Mouse (Mus musculus): ENCODE measurements at regions not wholly inside any gene's neighbourhood (a gene's known extent, or its start where the extent isn't known, plus 50 kb on each side); places are given as distances from the start of the nearest gene placed in this dataset.

GRCm38 (mm10) chr14:89142994-89143686 lies 671.9 kb upstream of the Pcdh20 start:
- Histone ChIP-seq H3K36me3 (ENCODE audit: control insufficient read depth, insufficient read depth, low read length, poor library complexity, severe bottlenecking) (no peaks in the 10 kb centered on the region), H3K4me1 (ENCODE audit: control insufficient read depth in 2 of 2, insufficient read depth in 2 of 2, low read length in 2 of 2, poor library complexity in 1 of 2) (no peaks in the 10 kb centered on the region), H3K9me3 (ENCODE audit: control insufficient read depth, insufficient read depth, low read depth, low read length) (no peaks in the 10 kb centered on the region), H3K27ac (ENCODE audit: insufficient read depth, low read depth, low read length, poor library complexity, severe bottlenecking) (no peak overlapping the region), H3K4me3 (ENCODE audit: insufficient read depth in 1 of 2, low read depth in 1 of 2, low read length in 2 of 2, poor library complexity in 1 of 2, severe bottlenecking in 1 of 2) (no peak overlapping the region), H3K9ac (ENCODE audit: insufficient read depth, low read depth, low read length, poor library complexity, severe bottlenecking) (no peak overlapping the region)
- DNase-seq (ENCODE audit: low read depth, low spot score): no peak
- TF ChIP-seq ZC3H11A (IDR thresholded peaks at IDR 0.05; ENCODE audit: borderline replicate concordance, low read depth, low read length) (no peak), MAFK (IDR thresholded peaks at IDR 0.05; ENCODE audit: insufficient read depth, low read depth, low read length) (no peak), HCFC1 (IDR thresholded peaks at IDR 0.05; ENCODE audit: borderline replicate concordance, insufficient read depth, low read length) (no peak)
- in situ Hi-C loops (cut with MboI; ENCODE audit: low sequenced_read_pairs in 2 of 2, unreplicated experiment in 2 of 2): no loop called here

- no peak overlapping the region for H3K27ac ChIP-seq (ENCODE audit: insufficient read depth, low read depth, low read length, poor library complexity, severe bottlenecking)
- in situ Hi-C loops (cut with MboI; ENCODE audit: low sequenced_read_pairs in 2 of 2, unreplicated experiment in 2 of 2): no loop called here
- H3K4me1 ChIP-seq (ENCODE audit: control insufficient read depth in 2 of 2, insufficient read depth in 2 of 2, low read length in 2 of 2, poor library complexity in 1 of 2): no peaks in the 10 kb centered on the region
- TF ChIP-seq ZC3H11A (IDR thresholded peaks at IDR 0.05; ENCODE audit: borderline replicate concordance, low read depth, low read length): no peak
- TF ChIP-seq HCFC1 (IDR thresholded peaks at IDR 0.05; ENCODE audit: borderline replicate concordance, insufficient read depth, low read length): no peak
- TF ChIP-seq ZNF384 (IDR thresholded peaks at IDR 0.05; ENCODE audit: low read depth, low read length): no peak
- TF ChIP-seq MAFK (IDR thresholded peaks at IDR 0.05; ENCODE audit: insufficient read depth, low read depth, low read length): no peak
- no peak for TF ChIP-seq CHD2 (IDR thresholded peaks at IDR 0.05; ENCODE audit: low read depth, low read length)
- H3K4me3 ChIP-seq (ENCODE audit: insufficient read depth in 1 of 2, low read depth in 1 of 2, low read length in 2 of 2, poor library complexity in 1 of 2, severe bottlenecking in 1 of 2): no peak overlapping the region
- no peak overlapping the region for H3K9ac ChIP-seq (ENCODE audit: insufficient read depth, low read depth, low read length, poor library complexity, severe bottlenecking)
- no peak for DNase-seq (ENCODE audit: low read depth, low spot score)
- H3K36me3 ChIP-seq (ENCODE audit: control insufficient read depth, insufficient read depth, low read length, poor library complexity, severe bottlenecking): no peaks in the 10 kb centered on the region
- no peaks in the 10 kb centered on the region for H3K9me3 ChIP-seq (ENCODE audit: control insufficient read depth, insufficient read depth, low read depth, low read length)
These were observed 628.1 kb upstream of the Pcdh20 start for GRCm38 (mm10) chr14:89099296-89099695.

- Histone ChIP-seq H3K9me3 (ENCODE audit: control insufficient read depth, insufficient read depth, low read depth, low read length) (no peaks in the 10 kb centered on the region), H3K27ac (ENCODE audit: insufficient read depth, low read depth, low read length, poor library complexity, severe bottlenecking) (no peak overlapping the region), H3K4me3 (ENCODE audit: insufficient read depth in 1 of 2, low read depth in 1 of 2, low read length in 2 of 2, poor library complexity in 1 of 2, severe bottlenecking in 1 of 2) (no peak overlapping the region), H3K36me3 (ENCODE audit: control insufficient read depth, insufficient read depth, low read length, poor library complexity, severe bottlenecking) (no peaks in the 10 kb centered on the region), H3K9ac (ENCODE audit: insufficient read depth, low read depth, low read length, poor library complexity, severe bottlenecking) (no peak overlapping the region), H3K4me1 (ENCODE audit: control insufficient read depth in 2 of 2, insufficient read depth in 2 of 2, low read length in 2 of 2, poor library complexity in 1 of 2) (no peaks in the 10 kb centered on the region)
- in situ Hi-C loops (cut with MboI; ENCODE audit: low sequenced_read_pairs in 2 of 2, unreplicated experiment in 2 of 2): no loop called here
- TF ChIP-seq MAFK (IDR thresholded peaks at IDR 0.05; ENCODE audit: insufficient read depth, low read depth, low read length) (no peak), ZNF384 (IDR thresholded peaks at IDR 0.05; ENCODE audit: low read depth, low read length) (no peak), CHD2 (IDR thresholded peaks at IDR 0.05; ENCODE audit: low read depth, low read length) (no peak), ZC3H11A (IDR thresholded peaks at IDR 0.05; ENCODE audit: borderline replicate concordance, low read depth, low read length) (no peak), HCFC1 (IDR thresholded peaks at IDR 0.05; ENCODE audit: borderline replicate concordance, insufficient read depth, low read length) (no peak)
- no peak for DNase-seq (ENCODE audit: low read depth, low spot score)
These were observed 618.5 kb upstream of the Pcdh20 start for GRCm38 (mm10) chr14:89089661-89090060.

DNA sequence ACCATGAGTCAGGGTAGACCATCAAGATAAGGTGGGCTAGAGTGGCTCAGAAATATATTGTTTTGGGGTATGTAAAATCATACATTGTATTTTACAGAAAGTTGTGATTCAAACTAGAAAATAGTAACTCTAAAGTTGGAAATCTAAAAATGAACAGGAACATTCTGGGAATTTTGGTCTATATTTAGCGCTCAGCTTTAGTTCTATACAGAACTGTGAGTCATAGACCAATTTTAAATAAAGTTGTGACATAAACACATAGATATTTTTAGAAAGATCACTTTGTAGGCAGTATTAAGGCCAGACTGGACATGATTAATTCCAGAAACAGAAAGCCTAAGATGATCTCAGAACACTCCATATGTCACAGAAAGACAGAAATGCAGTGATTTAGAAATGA lies 604.8 kb upstream of the Pcdh20 start:
- Histone ChIP-seq H3K9ac (ENCODE audit: insufficient read depth, low read depth, low read length, poor library complexity, severe bottlenecking) (no peak overlapping the region), H3K4me1 (ENCODE audit: control insufficient read depth in 2 of 2, insufficient read depth in 2 of 2, low read length in 2 of 2, poor library complexity in 1 of 2) (no peaks in the 10 kb centered on the region), H3K9me3 (ENCODE audit: control insufficient read depth, insufficient read depth, low read depth, low read length) (no peaks in the 10 kb centered on the region), H3K36me3 (ENCODE audit: control insufficient read depth, insufficient read depth, low read length, poor library complexity, severe bottlenecking) (no peaks in the 10 kb centered on the region), H3K4me3 (ENCODE audit: insufficient read depth in 1 of 2, low read depth in 1 of 2, low read length in 2 of 2, poor library complexity in 1 of 2, severe bottlenecking in 1 of 2) (no peak overlapping the region), H3K27ac (ENCODE audit: insufficient read depth, low read depth, low read length, poor library complexity, severe bottlenecking) (no peak overlapping the region)
- in situ Hi-C loops (cut with MboI; ENCODE audit: low sequenced_read_pairs in 2 of 2, unreplicated experiment in 2 of 2): no loop called here
- no peak for TF ChIP-seq CHD2 (IDR thresholded peaks at IDR 0.05; ENCODE audit: low read depth, low read length)
- no peak for TF ChIP-seq MAFK (IDR thresholded peaks at IDR 0.05; ENCODE audit: insufficient read depth, low read depth, low read length)
- no peak for TF ChIP-seq ZC3H11A (IDR thresholded peaks at IDR 0.05; ENCODE audit: borderline replicate concordance, low read depth, low read length)
- no peak for TF ChIP-seq HCFC1 (IDR thresholded peaks at IDR 0.05; ENCODE audit: borderline replicate concordance, insufficient read depth, low read length)
- no peak for TF ChIP-seq ZNF384 (IDR thresholded peaks at IDR 0.05; ENCODE audit: low read depth, low read length)
- DNase-seq (ENCODE audit: low read depth, low spot score): no peak

DNA sequence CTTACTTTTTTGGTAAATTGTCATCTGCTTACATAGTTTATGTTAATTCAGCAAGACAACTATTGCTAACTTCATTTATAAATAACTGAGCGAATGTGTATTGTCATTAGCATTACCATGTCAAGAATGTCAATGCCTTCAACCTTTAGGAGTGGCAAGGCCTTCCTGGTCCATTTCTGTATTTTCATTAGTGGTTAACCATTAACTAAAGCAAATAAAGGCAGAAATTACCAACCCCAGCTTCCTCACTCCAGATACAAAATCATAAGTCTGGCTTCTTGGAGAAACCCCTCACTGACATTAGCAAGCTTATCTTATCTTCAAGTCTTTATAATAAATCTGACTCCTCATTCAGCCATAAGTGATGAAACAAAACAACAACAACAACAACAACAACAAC lies 592.8 kb upstream of the Pcdh20 start:
- in situ Hi-C loops (cut with MboI; ENCODE audit: low sequenced_read_pairs in 2 of 2, unreplicated experiment in 2 of 2): no loop called here
- no peak overlapping the region for H3K27ac ChIP-seq (ENCODE audit: insufficient read depth, low read depth, low read length, poor library complexity, severe bottlenecking)
- no peak overlapping the region for H3K9ac ChIP-seq (ENCODE audit: insufficient read depth, low read depth, low read length, poor library complexity, severe bottlenecking)
- TF ChIP-seq HCFC1 (IDR thresholded peaks at IDR 0.05; ENCODE audit: borderline replicate concordance, insufficient read depth, low read length) (no peak), ZNF384 (IDR thresholded peaks at IDR 0.05; ENCODE audit: low read depth, low read length) (no peak), MAFK (IDR thresholded peaks at IDR 0.05; ENCODE audit: insufficient read depth, low read depth, low read length) (no peak), ZC3H11A (IDR thresholded peaks at IDR 0.05; ENCODE audit: borderline replicate concordance, low read depth, low read length) (no peak), CHD2 (IDR thresholded peaks at IDR 0.05; ENCODE audit: low read depth, low read length) (no peak)
- H3K9me3 ChIP-seq (ENCODE audit: control insufficient read depth, insufficient read depth, low read depth, low read length): no peaks in the 10 kb centered on the region
- no peaks in the 10 kb centered on the region for H3K4me1 ChIP-seq (ENCODE audit: control insufficient read depth in 2 of 2, insufficient read depth in 2 of 2, low read length in 2 of 2, poor library complexity in 1 of 2)
- H3K36me3 ChIP-seq (ENCODE audit: control insufficient read depth, insufficient read depth, low read length, poor library complexity, severe bottlenecking): no peaks in the 10 kb centered on the region
- DNase-seq (ENCODE audit: low read depth, low spot score): no peak
- H3K4me3 ChIP-seq (ENCODE audit: insufficient read depth in 1 of 2, low read depth in 1 of 2, low read length in 2 of 2, poor library complexity in 1 of 2, severe bottlenecking in 1 of 2): no peak overlapping the region

All from ES-E14 (cell line).